Mouse (Mus musculus): ENCODE data around the gene Gnat2. TPM values are rescaled to one million over a fixed set of nuclear protein-coding genes. Genes with fewer than 3 reads are reported as not detected.

The Gnat2 gene
- total RNA-seq, 2 experiments from 2014 or later, result not detected

DNA sequence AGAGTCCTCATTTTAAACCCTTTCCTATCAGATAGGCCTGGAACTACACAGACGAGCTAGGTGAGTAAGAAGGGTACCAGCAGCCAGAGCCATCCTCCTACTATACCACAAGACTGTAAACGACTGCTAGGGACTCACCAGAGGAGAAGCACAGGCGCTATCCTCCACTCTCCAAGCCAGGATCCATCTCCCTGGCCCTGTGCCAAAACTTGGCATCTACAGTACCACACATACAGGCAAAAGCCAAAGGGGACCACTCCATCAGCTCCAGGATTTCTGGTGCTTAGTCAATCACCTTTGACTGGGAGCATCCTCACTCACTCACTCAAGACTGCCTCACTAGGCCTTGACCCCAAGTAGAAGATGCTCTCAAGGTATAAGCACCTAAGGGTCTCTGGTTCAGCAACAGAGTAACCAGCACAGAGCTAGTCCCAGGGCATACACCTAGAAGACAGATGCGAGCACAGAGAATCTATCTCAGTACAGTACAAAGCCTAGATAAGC lies 8.6 kb upstream of the Gnat2 start:
- intact Hi-C loops (cut with DNase I), result no loop called here
- no peak for DNase-seq

DNA sequence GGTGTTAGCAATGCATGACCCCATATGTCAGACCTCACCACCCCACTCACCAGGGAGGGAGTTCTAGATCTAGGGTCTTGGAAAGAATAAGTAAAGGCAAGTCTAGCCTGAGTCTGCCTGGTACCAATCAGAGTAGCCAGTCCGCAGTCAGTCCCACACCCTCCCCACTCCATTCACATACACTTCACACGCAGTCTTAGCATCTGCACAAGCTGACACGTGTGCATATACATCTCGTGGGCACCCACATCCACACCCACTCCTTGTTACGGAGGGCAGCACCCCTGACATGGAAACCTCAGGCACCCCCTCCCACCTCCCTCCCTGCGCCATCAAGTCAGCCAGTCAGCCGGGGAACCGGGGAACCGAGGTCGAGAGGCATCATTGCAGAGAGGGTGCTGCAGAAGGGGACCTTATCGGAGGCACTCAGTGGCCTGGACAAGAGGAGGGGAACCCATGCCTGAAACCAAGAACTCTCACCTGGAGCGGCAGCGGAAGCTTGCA lies 7.8 kb upstream of the Gnat2 start:
- intact Hi-C loops (cut with DNase I), result loop anchor here (5.0 kb wide), 1 partner anchor 117 kb away; the partner anchor contains the start of gene Cyb561d1
- DNase-seq, result no peak

DNA sequence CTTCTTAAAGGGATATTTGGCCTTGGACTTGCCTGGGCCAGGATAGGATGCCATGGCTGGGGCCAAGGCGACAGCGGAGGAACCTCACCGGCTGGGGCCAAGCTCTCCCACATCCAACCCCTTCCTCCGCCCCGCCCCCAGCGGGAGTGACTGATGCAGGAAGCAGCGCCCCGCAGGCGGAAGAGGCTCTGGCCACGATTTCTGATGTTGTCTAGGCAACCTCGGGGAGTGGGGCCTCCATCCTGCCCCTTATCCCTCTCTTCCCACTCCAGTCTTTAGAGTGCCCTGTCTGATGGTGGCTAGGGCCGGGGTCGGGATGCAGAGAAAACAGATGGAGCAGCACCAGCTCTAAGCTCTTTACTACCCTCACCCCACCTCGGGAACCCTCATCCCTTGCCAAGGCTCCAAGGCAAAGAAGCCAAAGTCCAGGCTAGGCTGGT lies 7.3 kb upstream of the Gnat2 start:
- DNase-seq, result peak; percentile 91 to 92
- intact Hi-C loops (cut with DNase I), result loop anchor here (5.0 kb wide), 1 partner anchor 117 kb away; the partner anchor contains the start of gene Cyb561d1

DNA sequence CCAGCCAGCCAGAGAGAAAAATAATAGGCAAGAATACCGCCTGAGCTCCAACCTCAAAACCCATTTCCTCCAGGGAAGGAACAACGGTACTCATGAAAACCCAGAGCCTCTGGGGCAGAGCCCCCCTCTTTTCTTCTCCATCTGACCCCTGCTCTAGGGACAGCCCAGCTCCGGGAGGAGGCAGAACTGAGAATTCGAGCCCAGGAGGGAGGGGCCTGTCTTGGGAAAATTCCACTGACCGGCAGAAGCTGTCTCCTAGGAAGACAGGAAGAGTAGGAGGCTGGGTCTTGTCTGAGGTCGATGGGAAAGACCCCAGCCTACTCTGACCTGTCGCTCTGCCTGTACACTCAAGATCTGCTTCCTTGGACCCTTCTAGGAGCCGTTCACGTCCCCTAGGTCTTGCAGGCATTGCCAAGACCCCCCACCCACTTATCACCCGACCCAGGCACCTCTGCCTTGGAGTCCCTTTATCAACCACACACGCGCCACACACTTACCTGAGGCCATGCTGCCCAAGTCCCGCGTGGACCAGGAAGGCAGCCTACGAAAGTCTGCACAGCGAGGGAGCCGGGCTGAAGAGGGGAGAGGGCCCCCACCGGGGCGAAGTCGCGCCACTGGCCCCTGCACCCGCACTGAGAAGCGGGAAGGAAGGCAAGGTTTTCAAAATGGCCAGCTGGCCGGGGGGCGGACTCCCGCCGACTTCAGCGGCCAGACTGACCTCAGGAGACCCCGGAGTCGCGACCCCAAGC lies 6.7 kb upstream of the Gnat2 start:
- intact Hi-C loops (cut with DNase I), result loop anchor here (2.0 to 5.0 kb wide), 2 partner anchors 59 to 116 kb away; partner anchors contain the start of gene Cyb561d1
- DNase-seq, result peak; percentile 84

DNA sequence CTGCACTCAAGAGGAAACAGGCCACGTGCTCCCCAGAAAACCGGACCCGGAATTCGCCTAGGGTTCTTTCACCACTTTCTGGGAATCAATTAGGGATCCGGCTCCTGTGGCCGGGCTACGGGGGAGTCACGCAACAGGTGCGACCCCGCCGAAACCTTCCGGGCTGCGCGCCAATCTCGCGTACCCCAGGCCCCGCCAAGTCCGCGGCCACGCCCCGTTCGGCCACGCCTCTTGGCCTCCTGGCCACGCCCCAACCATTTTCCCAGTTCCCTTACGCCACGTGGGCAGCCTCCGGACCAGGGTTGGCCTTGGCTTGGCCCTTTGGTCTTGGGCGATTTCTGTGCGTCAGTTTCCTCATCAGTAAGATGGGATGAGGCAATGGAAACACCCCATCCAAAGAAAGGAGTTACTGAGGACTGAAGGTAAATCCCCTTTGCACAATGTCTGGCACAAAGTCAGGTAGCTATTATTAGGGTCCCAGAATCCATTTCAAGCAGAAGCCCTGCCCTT lies 6.1 kb upstream of the Gnat2 start, which contains the start of gene Ampd2:
Ampd2 (minus strand) TSS at position 182 of the 510 bp plus-strand sequence.
- intact Hi-C loops (cut with DNase I), result loop anchor here (2.0 to 5.0 kb wide), 2 partner anchors 58 to 116 kb away; partner anchors contain the start of gene Cyb561d1
- peak; percentile 86 to 87 for DNase-seq

DNA sequence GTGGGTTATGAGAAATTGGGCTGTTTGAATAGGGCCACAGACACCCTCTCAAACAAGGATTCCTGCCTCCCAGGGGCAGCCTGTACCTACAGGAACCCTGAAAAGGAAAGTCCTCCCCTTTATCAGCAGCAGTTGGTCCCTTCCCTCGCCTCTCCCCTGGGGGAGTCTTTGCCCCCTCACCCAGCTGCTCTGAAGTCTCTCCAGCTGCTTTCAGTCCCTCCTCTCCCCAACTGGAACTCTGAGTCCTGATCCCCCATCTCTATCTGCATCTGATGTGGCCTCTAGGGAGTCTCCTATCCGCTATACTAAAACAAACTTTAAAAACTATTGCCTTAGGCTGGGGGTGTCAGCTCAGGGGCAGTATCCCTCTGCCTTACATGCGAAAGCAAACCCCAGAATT lies 5.3 kb upstream of the Gnat2 start:
- no peak for DNase-seq
- intact Hi-C loops (cut with DNase I), result loop anchor here (2.0 to 5.0 kb wide), 2 partner anchors 57 to 115 kb away; partner anchors contain the start of gene Cyb561d1

DNA sequence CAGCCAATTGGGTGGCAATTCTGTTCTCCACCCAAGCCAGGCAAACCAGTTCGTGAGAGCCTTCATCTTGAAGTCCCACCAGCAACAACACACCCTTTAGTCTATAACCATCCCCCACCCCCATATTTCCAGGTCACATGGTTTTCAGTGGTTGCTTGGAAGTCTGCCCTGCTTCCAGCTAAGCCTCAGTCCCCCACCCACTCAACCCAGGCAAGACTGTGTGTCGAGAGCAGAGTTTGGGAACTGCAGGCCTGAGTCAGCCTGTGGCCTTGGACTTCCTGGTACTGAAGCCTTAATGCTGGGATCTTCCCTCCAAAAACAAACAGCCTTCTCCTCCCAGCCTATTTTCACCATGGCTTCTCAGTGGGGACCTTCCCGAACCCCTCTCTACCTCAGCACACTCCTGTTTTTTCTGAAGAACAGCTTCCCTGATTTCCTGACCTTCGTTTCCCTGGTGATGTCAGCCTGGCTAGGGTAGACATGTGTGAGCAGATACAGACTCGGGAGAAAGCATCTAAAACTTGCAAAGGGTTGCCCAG lies 3.7 kb upstream of the Gnat2 start:
- intact Hi-C loops (cut with DNase I), result loop anchor here (5.0 kb wide), 1 partner anchor 113 kb away; the partner anchor contains the start of gene Cyb561d1
- no peak for DNase-seq

DNA sequence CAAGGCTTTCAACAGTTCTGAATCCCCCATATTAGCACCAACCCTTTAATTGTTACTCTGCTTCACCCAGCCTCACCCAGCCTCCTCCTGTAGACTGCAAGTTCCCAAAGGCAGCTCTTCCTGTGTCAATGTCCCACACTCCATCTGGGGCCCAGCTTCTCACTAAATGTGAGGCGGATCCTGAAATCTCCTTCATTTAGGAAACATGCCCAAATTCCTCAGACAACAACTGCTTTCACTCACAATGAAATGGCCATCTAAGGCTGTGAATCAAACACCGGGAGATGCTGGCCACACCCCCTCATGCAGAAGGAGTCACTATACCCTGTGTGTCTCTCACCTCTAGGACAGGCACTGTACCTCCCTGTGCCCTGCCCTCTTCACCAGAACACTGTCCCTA lies 2.7 kb upstream of the Gnat2 start:
- intact Hi-C loops (cut with DNase I), result loop anchor here (5.0 kb wide), 1 partner anchor 112 kb away; the partner anchor contains the start of gene Cyb561d1
- DNase-seq, result no peak

DNA sequence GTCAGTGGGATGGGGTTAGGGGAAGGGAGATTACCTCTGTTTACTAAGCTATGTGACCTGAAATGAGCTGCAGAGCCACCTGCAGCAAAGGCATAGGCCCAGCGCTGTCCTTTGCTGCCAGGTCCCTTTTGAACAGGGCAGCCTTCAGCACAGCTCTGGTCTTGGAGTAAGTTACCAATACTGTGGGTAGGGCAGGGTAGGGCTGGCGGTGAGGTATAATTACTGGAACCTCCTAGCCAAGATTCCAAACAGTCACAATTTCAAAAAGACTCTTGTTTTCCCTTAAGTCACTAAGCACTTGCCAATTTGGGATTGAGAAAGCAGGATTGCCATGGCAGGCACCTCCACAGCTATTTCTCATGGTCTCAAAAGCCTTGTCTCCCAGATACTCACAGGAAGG lies 2.0 kb upstream of the Gnat2 start:
- intact Hi-C loops (cut with DNase I), result no loop called here
- DNase-seq, result no peak

DNA sequence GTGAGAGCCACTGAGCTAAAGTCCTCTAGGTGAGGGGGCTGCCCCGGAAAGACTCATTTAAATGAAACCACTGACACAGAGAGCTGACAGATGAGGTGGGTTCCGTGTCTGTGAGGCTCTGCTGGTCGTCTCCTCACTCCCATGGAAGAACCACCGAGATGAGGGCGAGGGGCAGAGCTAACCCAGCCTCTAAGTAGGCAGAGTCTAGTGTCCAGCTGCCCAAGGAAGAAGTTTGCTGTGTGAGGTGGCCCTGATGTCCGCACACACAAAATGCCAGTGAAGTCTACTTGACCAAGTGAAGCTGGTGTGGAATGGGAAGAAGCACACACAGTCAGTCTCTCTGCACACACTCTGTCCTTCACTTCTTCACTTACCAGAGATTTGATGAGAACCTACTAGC lies 559 bp upstream of the Gnat2 start:
- no peak for DNase-seq
- intact Hi-C loops (cut with DNase I), result no loop called here

DNA sequence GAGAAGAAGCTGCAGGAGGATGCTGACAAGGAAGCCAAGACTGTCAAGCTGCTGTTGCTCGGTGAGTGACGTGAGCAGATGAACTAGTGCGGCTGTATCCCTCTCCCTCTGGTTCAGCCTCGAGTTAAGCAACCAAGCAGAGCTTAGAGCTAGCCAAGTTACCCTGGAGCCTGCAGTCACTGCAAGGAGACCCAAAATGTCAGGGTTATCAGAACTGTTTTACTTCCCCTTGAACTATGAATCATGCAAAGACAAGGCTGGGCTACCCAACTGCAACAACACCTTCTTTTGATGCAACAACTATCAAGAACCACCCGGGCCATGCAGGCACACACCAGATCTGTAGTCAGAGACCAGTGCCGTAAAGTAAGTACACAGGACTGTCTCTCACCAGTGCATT lies 717 bp downstream of the Gnat2 start:
- no peak for DNase-seq
- intact Hi-C loops (cut with DNase I), result no loop called here

DNA sequence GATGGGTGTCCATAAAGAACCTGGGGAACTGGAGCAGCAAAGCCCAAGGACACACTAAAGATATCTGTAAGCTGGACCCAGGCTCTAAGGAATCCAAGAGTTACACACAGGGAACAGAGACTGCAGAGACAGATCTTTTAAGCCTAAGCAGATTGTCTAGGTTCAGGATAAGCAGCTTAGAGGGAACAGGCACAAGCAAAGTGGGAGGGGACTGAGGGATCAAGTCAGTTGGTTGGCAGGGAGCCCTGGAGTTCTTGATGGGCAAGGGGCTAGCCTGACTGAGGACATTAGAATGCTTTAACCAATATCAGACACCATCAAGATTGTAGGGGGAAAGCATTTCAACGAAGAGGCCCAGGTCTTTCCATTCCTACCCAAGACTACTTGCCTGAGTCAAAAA lies 1.6 kb downstream of the Gnat2 start:
- DNase-seq, result no peak
- intact Hi-C loops (cut with DNase I), result no loop called here

DNA sequence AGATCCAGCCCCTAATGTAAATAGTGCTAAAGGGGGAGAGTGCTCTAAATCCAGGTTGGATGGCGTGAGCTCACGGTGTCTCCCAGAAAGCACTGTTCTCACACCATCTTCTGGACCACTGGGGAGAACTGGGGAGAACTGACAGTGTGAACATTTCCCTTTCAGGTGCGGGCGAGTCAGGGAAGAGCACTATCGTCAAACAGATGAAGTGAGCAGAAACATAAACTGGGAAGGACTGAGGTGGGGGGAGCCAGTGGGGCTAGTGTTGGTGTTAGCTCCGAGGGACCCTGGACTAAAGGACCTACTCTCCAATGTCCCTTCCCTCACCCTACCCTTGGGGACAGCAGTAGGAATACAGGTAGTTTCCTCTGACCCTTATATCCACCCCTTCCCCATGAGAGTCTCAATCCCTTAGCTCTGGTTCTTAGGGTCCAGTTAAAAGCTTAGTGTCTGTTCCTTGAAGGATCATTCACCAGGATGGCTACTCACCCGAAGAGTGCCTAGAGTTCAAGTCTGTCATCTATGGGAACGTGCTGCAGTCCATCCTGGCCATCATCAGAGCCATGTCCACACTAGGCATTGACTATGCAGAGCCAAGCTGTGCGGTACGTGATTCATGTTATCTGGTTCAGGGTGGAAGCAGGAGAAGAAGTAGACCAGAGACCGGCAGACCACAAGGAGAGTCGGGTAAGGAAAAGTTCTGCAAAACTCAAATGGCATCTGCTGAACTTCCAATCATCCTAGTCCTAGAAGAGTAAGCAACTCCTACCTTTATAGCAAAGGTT lies 2.6 kb downstream of the Gnat2 start:
- no peak for DNase-seq
- intact Hi-C loops (cut with DNase I), result no loop called here

DNA sequence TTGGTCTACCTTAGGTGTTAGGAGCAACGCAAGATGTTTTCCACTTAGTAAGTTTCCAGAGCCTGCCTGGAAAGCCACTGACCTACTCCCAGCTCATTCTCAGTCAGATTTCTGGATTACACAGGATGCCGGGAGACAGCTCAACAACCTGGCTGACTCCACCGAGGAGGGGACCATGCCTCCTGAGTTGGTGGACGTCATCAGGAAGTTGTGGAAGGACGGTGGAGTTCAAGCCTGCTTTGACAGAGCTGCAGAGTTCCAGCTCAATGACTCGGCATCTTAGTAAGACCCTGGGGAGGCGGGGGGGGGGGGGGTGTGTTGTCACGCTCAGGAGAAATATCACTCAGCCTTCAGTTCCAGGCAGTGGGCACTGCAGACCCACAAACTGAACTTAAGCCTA lies 3.6 kb downstream of the Gnat2 start:
- intact Hi-C loops (cut with DNase I), result no loop called here
- no peak for DNase-seq

DNA sequence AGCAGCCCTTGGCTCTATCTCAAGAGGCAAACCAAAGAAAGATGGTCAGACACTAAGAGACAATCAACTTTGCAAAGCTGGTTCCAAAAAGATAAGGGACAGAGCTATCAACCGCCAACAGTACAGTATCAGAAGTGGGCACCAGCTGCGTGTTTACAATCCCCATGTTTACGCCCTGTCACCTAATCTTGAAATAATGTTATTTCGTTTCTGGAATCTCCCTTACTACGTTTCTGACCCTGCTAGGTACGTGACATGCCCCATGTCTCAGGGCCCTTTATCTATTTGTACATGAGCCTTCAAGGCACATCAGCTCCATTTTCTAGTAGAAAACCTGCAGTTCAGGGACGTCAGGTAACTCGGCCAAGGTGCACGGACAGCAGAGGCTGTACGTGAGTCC lies 4.1 kb downstream of the Gnat2 start:
- no peak for DNase-seq
- intact Hi-C loops (cut with DNase I), result no loop called here

DNA sequence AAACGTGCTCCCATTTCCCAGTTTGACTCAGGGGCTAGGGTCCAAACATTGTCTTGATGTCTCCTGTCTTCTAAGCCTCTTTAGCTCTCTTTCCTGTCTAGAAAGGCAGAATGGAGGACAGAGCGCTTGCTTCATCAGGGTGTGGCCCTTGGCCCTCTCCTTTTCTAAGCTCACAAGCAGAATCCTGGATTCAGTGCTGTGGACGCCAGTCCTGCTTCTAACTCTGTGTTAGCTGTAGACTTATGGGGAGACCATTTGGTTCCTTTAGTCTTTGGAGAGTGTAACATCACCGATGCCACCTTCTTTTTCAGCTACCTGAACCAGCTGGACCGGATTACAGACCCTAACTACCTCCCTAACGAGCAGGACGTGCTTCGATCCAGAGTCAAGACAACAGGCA lies 5.1 kb downstream of the Gnat2 start:
- intact Hi-C loops (cut with DNase I), result no loop called here
- no peak for DNase-seq

DNA sequence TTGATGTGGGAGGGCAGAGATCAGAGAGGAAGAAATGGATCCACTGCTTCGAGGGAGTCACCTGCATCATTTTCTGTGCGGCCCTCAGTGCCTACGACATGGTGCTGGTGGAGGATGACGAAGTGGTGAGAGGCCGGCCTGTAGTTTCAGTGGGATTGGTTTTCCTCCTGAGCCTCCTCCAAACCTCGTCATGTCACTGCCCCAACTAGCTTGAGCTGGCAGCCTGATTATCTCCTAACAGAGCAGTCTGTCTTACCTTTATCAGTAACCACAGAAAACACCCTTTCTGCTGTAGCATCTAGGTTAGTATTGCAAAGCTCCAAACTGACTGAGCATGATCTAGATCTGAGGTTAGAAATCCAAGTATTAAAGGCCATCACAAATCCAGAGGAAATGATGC lies 5.7 kb downstream of the Gnat2 start:
- no peak for DNase-seq
- intact Hi-C loops (cut with DNase I), result no loop called here

DNA sequence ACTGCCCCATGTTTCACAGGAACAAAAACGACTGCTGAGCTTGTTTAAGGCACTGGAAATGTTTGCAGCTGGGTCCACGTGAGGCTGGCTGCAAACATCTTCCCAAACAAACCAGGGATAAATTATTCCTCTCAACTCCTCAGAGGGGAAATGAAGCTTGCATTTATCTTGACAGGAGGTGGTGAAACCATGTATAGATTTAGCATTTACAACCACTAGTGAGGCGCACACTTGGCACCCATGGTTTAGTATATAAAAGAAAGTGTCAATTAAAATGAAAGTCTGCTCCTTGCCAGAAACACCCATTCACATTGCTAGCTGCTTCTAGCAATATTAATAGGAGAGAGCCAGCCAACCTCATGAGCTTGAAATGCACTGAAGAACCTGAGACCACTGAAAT lies 9.0 kb downstream of the Gnat2 start:
- intact Hi-C loops (cut with DNase I), result no loop called here
- no peak for DNase-seq

DNA sequence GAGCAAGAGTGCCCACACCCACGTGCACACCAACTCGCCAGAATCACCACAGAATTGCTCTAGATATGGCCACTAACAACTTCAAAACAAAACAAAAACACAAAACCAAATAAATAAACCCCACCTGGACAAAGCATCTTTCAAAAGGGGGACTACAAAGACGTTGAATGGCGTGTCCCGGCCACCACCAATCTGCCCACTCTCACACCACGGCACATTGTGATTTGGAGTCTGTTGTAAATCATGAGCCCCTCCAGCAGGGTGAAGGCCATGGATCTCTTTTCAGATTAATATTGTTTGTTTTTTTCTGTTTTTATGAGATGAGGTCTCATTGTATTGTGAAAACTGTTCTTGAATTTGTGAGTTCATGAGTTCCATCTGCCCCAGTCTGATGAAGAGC lies 9.5 kb downstream of the Gnat2 start:
- no peak for DNase-seq
- intact Hi-C loops (cut with DNase I), result no loop called here

DNA sequence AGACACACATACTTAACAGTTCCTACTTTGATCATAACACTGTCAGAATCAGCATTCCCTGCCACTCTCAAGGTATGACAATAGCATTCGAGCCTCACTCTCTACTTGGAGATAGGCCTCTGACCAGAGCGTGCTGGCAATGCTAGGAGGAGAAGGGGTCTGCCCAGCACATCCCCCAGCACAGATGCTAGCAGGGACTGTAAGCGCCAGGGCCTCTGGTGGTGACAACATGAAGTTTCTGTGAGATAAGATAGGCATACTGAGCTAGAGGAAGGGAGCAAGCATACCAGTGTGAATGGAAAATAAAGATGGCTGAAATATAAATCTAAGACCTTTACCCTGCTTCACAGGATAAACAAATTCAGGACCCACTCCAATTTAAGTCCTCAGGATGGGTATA lies 12.7 kb downstream of the Gnat2 start:
- DNase-seq, result no peak
- intact Hi-C loops (cut with DNase I), result no loop called here

DNA sequence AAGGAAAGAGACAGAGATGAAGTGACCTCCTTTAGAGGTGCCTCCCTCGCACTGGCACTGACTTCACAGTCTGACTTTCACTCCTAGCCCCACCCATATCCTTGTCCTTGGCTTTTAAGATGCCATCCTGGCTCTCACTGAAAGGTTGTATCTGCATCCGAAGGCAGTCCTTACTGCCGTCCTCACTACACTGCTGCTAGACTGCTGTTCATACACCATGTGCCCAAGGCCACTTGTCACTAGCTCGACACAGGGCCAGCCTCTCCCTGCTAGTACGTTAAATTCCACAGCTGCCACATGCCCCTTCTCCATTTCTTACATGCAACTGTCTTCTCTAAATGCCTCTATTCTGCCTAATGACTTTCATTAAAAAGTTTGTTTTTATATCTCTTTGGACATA lies 18.7 kb downstream of the Gnat2 start:
- intact Hi-C loops (cut with DNase I), result no loop called here
- no peak for DNase-seq

Data from heart, postnatal 36 days (tissue).